ENCODE assay signal across 20 mouse cellular contexts in genomic region chr6:90494566-90494965, GRCm38 (mm10). TPM values are rescaled to one million over a fixed set of nuclear protein-coding genes. Genes with fewer than 3 reads are reported as not detected.
DNase-seq lines count a peak whose midpoint lies in the region; ATAC-seq and TF ChIP-seq lines count a peak whose summit lies in the region.
"Had no signal": no experiment of that assay in that cellular context is flagged by ENCODE, and none has a peak within 500 bp of the region (broad histone marks: within the 10 kb centered on the region; RNA-seq: fewer than 3 reads in every experiment).

No protein-coding gene starts in this region.

- no peak for DNase-seq in forebrain, postnatal 0 days
- no peak for DNase-seq in hindbrain, postnatal 0 days (ENCODE audit: low spot score)
- DNase-seq in limb, embryonic 10.5 days (ENCODE audit: low spot score): no peak
- no peak for DNase-seq in midbrain, embryonic 14.5 days
- DNase-seq in lung, postnatal 36 days: no peak
- DNase-seq: adrenal gland, adult 8-10 months; cerebellum, adult 9-11 months; heart, postnatal 4 days; thymus, postnatal 4 days had no signal

- H3K4me1 ChIP-seq in forebrain, postnatal 0 days (ENCODE audit: insufficient read depth): 0 out of 2 replicates have a peak, but pooled peaks cover 4% of the 10 kb centered on the region
- H3K4me1 ChIP-seq in forebrain, embryonic 16.5 days (replicated peaks; ENCODE audit: control insufficient read depth, insufficient read depth, low read length): peaks cover 18% of the 10 kb centered on the region
- H3K4me1 ChIP-seq in hindbrain, postnatal 0 days (ENCODE audit: insufficient read depth, low read length): peaks cover 8% of the 10 kb centered on the region; the same call in 1 of the 2 replicates
- H3K4me1 ChIP-seq in hindbrain, embryonic 16.5 days (ENCODE audit: control insufficient read depth, insufficient read depth, low read depth, low read length): peaks cover 6% of the 10 kb centered on the region
- H3K4me1 ChIP-seq in limb, embryonic 13.5 days: peaks cover 9% of the 10 kb centered on the region
- H3K4me1 ChIP-seq in limb, embryonic 10.5 days: peaks cover 5% of the 10 kb centered on the region; the same call in 1 of the 2 replicates
- peaks cover 3% of the 10 kb centered on the region; the same call in 1 of the 2 replicates for H3K4me1 ChIP-seq in midbrain, embryonic 14.5 days (ENCODE audit: control insufficient read depth, insufficient read depth, low read length)
- H3K4me1 ChIP-seq: neural tube, embryonic 12.5 days had no signal

- H3K36me3 ChIP-seq in forebrain, postnatal 0 days (ENCODE audit: insufficient read depth): no peaks in the 10 kb centered on the region
- no peaks in the 10 kb centered on the region for H3K36me3 ChIP-seq in forebrain, embryonic 16.5 days (ENCODE audit: control insufficient read depth, insufficient read depth)
- H3K36me3 ChIP-seq in hindbrain, postnatal 0 days (ENCODE audit: insufficient read depth, low read length): no peaks in the 10 kb centered on the region
- H3K36me3 ChIP-seq in hindbrain, embryonic 16.5 days (ENCODE audit: control insufficient read depth, insufficient read depth, low read length): no peaks in the 10 kb centered on the region
- H3K36me3 ChIP-seq in limb, embryonic 13.5 days: no peaks in the 10 kb centered on the region
- H3K36me3 ChIP-seq in limb, embryonic 10.5 days: no peaks in the 10 kb centered on the region
- H3K36me3 ChIP-seq in midbrain, embryonic 14.5 days (ENCODE audit: control insufficient read depth, insufficient read depth, low read length): no peaks in the 10 kb centered on the region
- H3K36me3 ChIP-seq: heart, embryonic 15.5 days; limb, embryonic 12.5 days; liver, embryonic 15.5 days; neural tube, embryonic 12.5 days had no signal

- ATAC-seq in forebrain, postnatal 0 days: no peak
- no peak for ATAC-seq in forebrain, embryonic 16.5 days
- ATAC-seq in hindbrain, postnatal 0 days: no peak
- ATAC-seq in hindbrain, embryonic 16.5 days: no peak
- no peak for ATAC-seq in limb, embryonic 13.5 days (ENCODE audit: low FRiP score, low read depth)
- no peak for ATAC-seq in midbrain, embryonic 14.5 days (ENCODE audit: low FRiP score, low TSS enrichment)
- ATAC-seq: CD4-positive, CD25-positive, alpha-beta regulatory T cell, adult 4 months; Patski had no signal

- H3K9me3 ChIP-seq in forebrain, postnatal 0 days (ENCODE audit: low read length): no peaks in the 10 kb centered on the region
- H3K9me3 ChIP-seq in forebrain, embryonic 16.5 days (ENCODE audit: control insufficient read depth, low read length): no peaks in the 10 kb centered on the region
- H3K9me3 ChIP-seq in hindbrain, postnatal 0 days (ENCODE audit: low read length): no peaks in the 10 kb centered on the region
- H3K9me3 ChIP-seq in hindbrain, embryonic 16.5 days (ENCODE audit: control insufficient read depth, low read length): no peaks in the 10 kb centered on the region
- H3K9me3 ChIP-seq in limb, embryonic 13.5 days: no peaks in the 10 kb centered on the region
- no peaks in the 10 kb centered on the region for H3K9me3 ChIP-seq in limb, embryonic 10.5 days (replicated peaks)
- H3K9me3 ChIP-seq in midbrain, embryonic 14.5 days (ENCODE audit: control insufficient read depth, low read length): no peaks in the 10 kb centered on the region
- H3K9me3 ChIP-seq: forebrain, embryonic 13.5 days; heart, embryonic 15.5 days; limb, embryonic 12.5 days; liver, embryonic 15.5 days; neural tube, embryonic 12.5 days had no signal

- no peak overlapping the region for H3K4me3 ChIP-seq in forebrain, postnatal 0 days (ENCODE audit: low read depth, low read length)
- no peak overlapping the region for H3K4me3 ChIP-seq in forebrain, embryonic 16.5 days (replicated peaks; ENCODE audit: low read length)
- H3K4me3 ChIP-seq in hindbrain, postnatal 0 days (ENCODE audit: low read length): no peak overlapping the region
- H3K4me3 ChIP-seq in hindbrain, embryonic 16.5 days (ENCODE audit: low read length): no peak overlapping the region
- no peak overlapping the region for H3K4me3 ChIP-seq in limb, embryonic 13.5 days
- no peak overlapping the region for H3K4me3 ChIP-seq in limb, embryonic 10.5 days
- H3K4me3 ChIP-seq in midbrain, embryonic 14.5 days (replicated peaks; ENCODE audit: low read depth, low read length): no peak overlapping the region
- H3K4me3 ChIP-seq: forebrain, embryonic 13.5 days; heart, embryonic 15.5 days; limb, embryonic 12.5 days; liver, embryonic 15.5 days; neural tube, embryonic 12.5 days had no signal

- H3K9ac ChIP-seq in forebrain, postnatal 0 days: no peak overlapping the region
- H3K9ac ChIP-seq in forebrain, embryonic 16.5 days (replicated peaks; ENCODE audit: low read depth, low read length): no peak overlapping the region
- no peak overlapping the region for H3K9ac ChIP-seq in hindbrain, postnatal 0 days (replicated peaks; ENCODE audit: low read length)
- H3K9ac ChIP-seq in hindbrain, embryonic 16.5 days (ENCODE audit: low read depth, low read length): no peak overlapping the region
- peak overlapping the region; percentile 4; the same call in 1 of the 2 replicates for H3K9ac ChIP-seq in limb, embryonic 13.5 days
- H3K9ac ChIP-seq in midbrain, embryonic 14.5 days (replicated peaks; ENCODE audit: low read length): no peak overlapping the region
- H3K9ac ChIP-seq: forebrain, embryonic 13.5 days; heart, embryonic 15.5 days; limb, embryonic 12.5 days; liver, embryonic 15.5 days; neural tube, embryonic 12.5 days had no signal

- no peak for TF ChIP-seq CTCF in forebrain, postnatal 0 days (IDR thresholded peaks at IDR 0.05; ENCODE audit: low read depth)
- TF ChIP-seq CTCF in hindbrain, postnatal 0 days (IDR thresholded peaks at IDR 0.05; ENCODE audit: low read depth): no peak

- no peaks in the 10 kb centered on the region for H3K27me3 ChIP-seq in forebrain, postnatal 0 days (ENCODE audit: insufficient read depth, low read length)
- H3K27me3 ChIP-seq in forebrain, embryonic 16.5 days (replicated peaks; ENCODE audit: control insufficient read depth, insufficient read depth, low read length): no peaks in the 10 kb centered on the region
- no peaks in the 10 kb centered on the region for H3K27me3 ChIP-seq in hindbrain, postnatal 0 days (ENCODE audit: insufficient read depth, low read length)
- H3K27me3 ChIP-seq in hindbrain, embryonic 16.5 days (replicated peaks; ENCODE audit: control insufficient read depth, insufficient read depth, low read length): no peaks in the 10 kb centered on the region
- H3K27me3 ChIP-seq in limb, embryonic 13.5 days: no peaks in the 10 kb centered on the region
- H3K27me3 ChIP-seq in limb, embryonic 10.5 days (ENCODE audit: low read depth, poor library complexity, severe bottlenecking): no peaks in the 10 kb centered on the region
- no peaks in the 10 kb centered on the region for H3K27me3 ChIP-seq in midbrain, embryonic 14.5 days (ENCODE audit: control insufficient read depth, insufficient read depth, low read length)
- H3K27me3 ChIP-seq: forebrain, embryonic 13.5 days; heart, embryonic 15.5 days; limb, embryonic 12.5 days; liver, embryonic 15.5 days; neural tube, embryonic 12.5 days; Patski had no signal

- peak overlapping the region; percentile 24; the same call in 1 of the 2 replicates for H3K27ac ChIP-seq in forebrain, postnatal 0 days (ENCODE audit: low read depth, low read length)
- H3K27ac ChIP-seq in forebrain, embryonic 16.5 days (ENCODE audit: low read length): no peak overlapping the region
- H3K27ac ChIP-seq in hindbrain, postnatal 0 days: peak overlapping the region; percentile 70
- no peak overlapping the region; the same call in 1 of the 2 replicates for H3K27ac ChIP-seq in hindbrain, embryonic 16.5 days (ENCODE audit: low read depth, low read length)
- no peak overlapping the region for H3K27ac ChIP-seq in limb, embryonic 13.5 days
- H3K27ac ChIP-seq in limb, embryonic 10.5 days: no peak overlapping the region
- 0 out of 2 replicates have a peak overlapping the region, but pooled peaks have one; percentile 33 for H3K27ac ChIP-seq in midbrain, embryonic 14.5 days (replicated peaks; ENCODE audit: low read depth, low read length)
- H3K27ac ChIP-seq: forebrain, embryonic 13.5 days; limb, embryonic 12.5 days; liver, embryonic 15.5 days; neural tube, embryonic 12.5 days had no signal

- H3K4me2 ChIP-seq in forebrain, postnatal 0 days (ENCODE audit: low read depth): no peak overlapping the region
- no peak overlapping the region for H3K4me2 ChIP-seq in forebrain, embryonic 16.5 days (ENCODE audit: low read length)
- no peak overlapping the region for H3K4me2 ChIP-seq in hindbrain, postnatal 0 days (ENCODE audit: low read depth, low read length)
- H3K4me2 ChIP-seq in hindbrain, embryonic 16.5 days (ENCODE audit: low read length): no peak overlapping the region
- no peak overlapping the region for H3K4me2 ChIP-seq in limb, embryonic 13.5 days (replicated peaks)
- H3K4me2 ChIP-seq in midbrain, embryonic 14.5 days (ENCODE audit: low read length): no peak overlapping the region
- H3K4me2 ChIP-seq: forebrain, embryonic 13.5 days; heart, embryonic 15.5 days; limb, embryonic 12.5 days; liver, embryonic 15.5 days; neural tube, embryonic 12.5 days had no signal

- WGBS in forebrain, postnatal 0 days: 82% methylated on average over 3 of the region's 3 CpGs
- 91% methylated on average over 3 of the region's 3 CpGs for WGBS in forebrain, embryonic 16.5 days
- WGBS in hindbrain, postnatal 0 days: 93% methylated on average over 3 of the region's 3 CpGs
- 87% methylated on average over 3 of the region's 3 CpGs for WGBS in hindbrain, embryonic 16.5 days
- 81% methylated on average over 3 of the region's 3 CpGs for WGBS in limb, embryonic 13.5 days
- 83% methylated on average over 3 of the region's 3 CpGs for WGBS in limb, embryonic 10.5 days
- WGBS in midbrain, embryonic 14.5 days: 90% methylated on average over 3 of the region's 3 CpGs

RNA-seq across cellular contexts. Expression of gene Aldh1l1, which starts 8.3 kb away (rescaled TPM):
- 70.2 and 71.3 TPM in 2 replicates for total RNA-seq in forebrain, postnatal 0 days (2014; rRNA removed)
- 54.2 and 67.8 TPM in 2 replicates for polyA plus RNA-seq in forebrain, postnatal 0 days (2015; fragmentation: Nextera tagmentation; extraction: Ambion mirVana)
- polyA plus RNA-seq in forebrain, embryonic 16.5 days (2015; fragmentation: Nextera tagmentation; extraction: Ambion mirVana): 33.3 and 38.0 TPM in 2 replicates
- total RNA-seq in hindbrain, postnatal 0 days (2014; rRNA removed): 168 and 214 TPM in 2 replicates
- 131 and 145 TPM in 2 replicates for polyA plus RNA-seq in hindbrain, postnatal 0 days (2015; fragmentation: Nextera tagmentation; extraction: Ambion mirVana)
- polyA plus RNA-seq in hindbrain, embryonic 16.5 days (2015; fragmentation: Nextera tagmentation; extraction: Ambion mirVana): 89.0 and 101 TPM in 2 replicates
- polyA plus RNA-seq in limb, embryonic 13.5 days (2015; fragmentation: Nextera tagmentation; extraction: Ambion mirVana): 2.0 and 2.4 TPM in 2 replicates
- polyA plus RNA-seq in limb, embryonic 10.5 days (2016; fragmentation: Nextera tagmentation; extraction: Ambion mirVana): 1.6 and 1.7 TPM in 2 replicates
- 44.5 and 51.9 TPM in 2 replicates for polyA plus RNA-seq in midbrain, embryonic 14.5 days (2014; fragmentation: Nextera tagmentation; extraction: Ambion mirVana)
- total RNA-seq: monocyte, adult 5-6 weeks had no signal

RNA-seq across cellular contexts. Expression of gene Klf15, which starts 32.2 kb away (rescaled TPM):
- total RNA-seq in forebrain, postnatal 0 days (2014; rRNA removed): 16.6 and 24.6 TPM in 2 replicates
- polyA plus RNA-seq in forebrain, postnatal 0 days (2015; fragmentation: Nextera tagmentation; extraction: Ambion mirVana): 16.2 and 17.5 TPM in 2 replicates
- polyA plus RNA-seq in forebrain, embryonic 16.5 days (2015; fragmentation: Nextera tagmentation; extraction: Ambion mirVana): 11.6 and 14.3 TPM in 2 replicates
- total RNA-seq in hindbrain, postnatal 0 days (2014; rRNA removed): 43.2 and 56.4 TPM in 2 replicates
- 26.6 and 29.6 TPM in 2 replicates for polyA plus RNA-seq in hindbrain, postnatal 0 days (2015; fragmentation: Nextera tagmentation; extraction: Ambion mirVana)
- polyA plus RNA-seq in hindbrain, embryonic 16.5 days (2015; fragmentation: Nextera tagmentation; extraction: Ambion mirVana): 20.9 and 25.1 TPM in 2 replicates
- 5.0 and 5.1 TPM in 2 replicates for polyA plus RNA-seq in limb, embryonic 13.5 days (2015; fragmentation: Nextera tagmentation; extraction: Ambion mirVana)
- polyA plus RNA-seq in limb, embryonic 10.5 days (2016; fragmentation: Nextera tagmentation; extraction: Ambion mirVana): 4.3 and 7.5 TPM in 2 replicates
- 13.9 and 14.2 TPM in 2 replicates for polyA plus RNA-seq in midbrain, embryonic 14.5 days (2014; fragmentation: Nextera tagmentation; extraction: Ambion mirVana)
- total RNA-seq: monocyte, adult 5-6 weeks had no signal
- polyA plus RNA-seq: CD4-positive, CD25-positive, alpha-beta regulatory T cell, adult 4 months had no signal

Comparison
In these comparisons a context has a peak if more than half of its experiments do, and no peak if none do; other contexts are left out.
1. H3K27ac ChIP-seq: peak in forebrain, postnatal 0 days (single experiment), hindbrain, postnatal 0 days (single experiment) and midbrain, embryonic 14.5 days (single experiment); none in forebrain, embryonic 16.5 days (single experiment), hindbrain, embryonic 16.5 days (single experiment), limb, embryonic 13.5 days (single experiment) and limb, embryonic 10.5 days (single experiment).
2. RNA of gene Aldh1l1, which starts 8.3 kb away (polyA plus RNA-seq): 131 to 145 TPM in hindbrain, postnatal 0 days, 89.0 to 101 TPM in hindbrain, embryonic 16.5 days, 54.2 to 67.8 TPM in forebrain, postnatal 0 days, 44.5 to 51.9 TPM in midbrain, embryonic 14.5 days and 33.3 to 38.0 TPM in forebrain, embryonic 16.5 days; 2.0 to 2.4 TPM in limb, embryonic 13.5 days and 1.6 to 1.7 TPM in limb, embryonic 10.5 days; every median in the first group is over 10 times any median in the second.